Mouse (Mus musculus) thymus, adult 2 months (tissue): Measurements from ENCODE around the gene Psmc1. TPM values are rescaled to one million over a fixed set of nuclear protein-coding genes. Genes with fewer than 3 reads are reported as not detected.

Experiments used
- DNase-seq: peaks from one replicate; pipeline ENCODE4 v3.0.0; 2021
- H3K27ac ChIP-seq: fragments of 200-500 bp; 2 replicates; pipeline ENCODE4 v1.5.1; 2012; ENCODE audit warnings: low read length, control low read depth; ENCODE audit not compliant: control insufficient read depth, insufficient read depth
- H3K27me3 ChIP-seq: fragments of 200-500 bp; 2 replicates; pipeline ENCODE4 v1.6.1; 2012; ENCODE audit warnings: mild to moderate bottlenecking, low read length, moderate library complexity, mixed read lengths; ENCODE audit not compliant: control insufficient read depth, insufficient read depth
- H3K36me3 ChIP-seq: fragments of 200-500 bp; 2 replicates; pipeline ENCODE4 v1.6.1; 2012; ENCODE audit warnings: mild to moderate bottlenecking, low read length, moderate library complexity; ENCODE audit not compliant: control insufficient read depth, insufficient read depth
- H3K4me1 ChIP-seq: fragments of 200-500 bp; replicated peaks from 2 replicates; pipeline ENCODE4 v1.6.1; 2012; ENCODE audit warnings: low read length; ENCODE audit not compliant: control insufficient read depth, insufficient read depth
- H3K4me3 ChIP-seq: fragments of 200-500 bp; 2 replicates; pipeline ENCODE4 v1.5.1; 2012; ENCODE audit warnings: mild to moderate bottlenecking, low read length, control low read depth, moderate library complexity; ENCODE audit not compliant: control insufficient read depth, insufficient read depth
- CTCF ChIP-seq: fragments of 200-500 bp; IDR thresholded peaks from 2 replicates; pipeline ENCODE4 v1.5.1; 2012; ENCODE audit warnings: mild to moderate bottlenecking, control low read depth, low read length, moderate library complexity, borderline replicate concordance; ENCODE audit not compliant: control insufficient read depth, poor library complexity, insufficient read depth; ENCODE audit errors: extremely low read depth
- POLR2A ChIP-seq: fragments of 200-500 bp; IDR thresholded peaks from 2 replicates; pipeline ENCODE4 v1.6.1; 2012; ENCODE audit warnings: mild to moderate bottlenecking, low read length, control low read depth, moderate library complexity; ENCODE audit not compliant: control insufficient read depth, poor library complexity, insufficient read depth; ENCODE audit errors: extremely low read depth
- WGBS: fragments of 180-500 bp; shearing (Covaris S2); methylation state at CpG from one replicate; pipeline ENCODE4 v1.1.7; 2018; 5-methylcytosine and 5-hydroxymethylcytosine counted together
- polyA plus RNA-seq: library from polyadenylated mRNA; depleted of rRNA; stranded (reverse); fragments of >200 nt; gene quantifications from 2 replicates; pipeline ENCODE4 v1.2.3, GENCODE M21; 2012

Gene Psmc1
- polyA plus RNA-seq, 1 experiment: 45.3 TPM

DNA sequence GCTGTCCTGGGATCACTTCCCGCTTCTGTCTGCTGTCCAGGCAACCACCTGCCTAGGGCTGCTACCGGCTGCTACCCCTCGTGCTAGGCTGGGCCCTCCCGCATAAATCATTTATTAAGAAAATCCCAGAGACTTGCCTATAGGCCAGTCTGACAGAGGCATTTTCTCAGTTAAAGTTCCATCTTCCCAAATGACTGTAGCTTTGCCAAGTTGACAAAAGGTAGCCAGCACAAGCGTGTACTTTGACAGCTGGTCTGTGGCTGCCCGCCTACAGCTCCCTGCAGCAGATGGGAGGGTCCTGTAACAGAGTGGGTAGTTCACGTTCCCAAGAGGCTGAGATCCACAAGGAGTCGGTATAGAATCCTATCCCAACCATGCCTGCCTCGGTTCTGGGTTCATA lies 13.5 kb downstream of the Psmc1 start:
- DNase-seq: no peak
- no peaks in the 10 kb centered on the region for H3K4me1 ChIP-seq
- peaks cover 73% of the 10 kb centered on the region for H3K36me3 ChIP-seq
- TF ChIP-seq CTCF: no peak
- no peak for TF ChIP-seq POLR2A
- no peak overlapping the region for H3K4me3 ChIP-seq
- H3K27me3 ChIP-seq: no peaks in the 10 kb centered on the region
- no peak overlapping the region for H3K27ac ChIP-seq
- 93% methylated on average over 9 of the region's 9 CpGs for whole genome bisulfite sequencing

DNA sequence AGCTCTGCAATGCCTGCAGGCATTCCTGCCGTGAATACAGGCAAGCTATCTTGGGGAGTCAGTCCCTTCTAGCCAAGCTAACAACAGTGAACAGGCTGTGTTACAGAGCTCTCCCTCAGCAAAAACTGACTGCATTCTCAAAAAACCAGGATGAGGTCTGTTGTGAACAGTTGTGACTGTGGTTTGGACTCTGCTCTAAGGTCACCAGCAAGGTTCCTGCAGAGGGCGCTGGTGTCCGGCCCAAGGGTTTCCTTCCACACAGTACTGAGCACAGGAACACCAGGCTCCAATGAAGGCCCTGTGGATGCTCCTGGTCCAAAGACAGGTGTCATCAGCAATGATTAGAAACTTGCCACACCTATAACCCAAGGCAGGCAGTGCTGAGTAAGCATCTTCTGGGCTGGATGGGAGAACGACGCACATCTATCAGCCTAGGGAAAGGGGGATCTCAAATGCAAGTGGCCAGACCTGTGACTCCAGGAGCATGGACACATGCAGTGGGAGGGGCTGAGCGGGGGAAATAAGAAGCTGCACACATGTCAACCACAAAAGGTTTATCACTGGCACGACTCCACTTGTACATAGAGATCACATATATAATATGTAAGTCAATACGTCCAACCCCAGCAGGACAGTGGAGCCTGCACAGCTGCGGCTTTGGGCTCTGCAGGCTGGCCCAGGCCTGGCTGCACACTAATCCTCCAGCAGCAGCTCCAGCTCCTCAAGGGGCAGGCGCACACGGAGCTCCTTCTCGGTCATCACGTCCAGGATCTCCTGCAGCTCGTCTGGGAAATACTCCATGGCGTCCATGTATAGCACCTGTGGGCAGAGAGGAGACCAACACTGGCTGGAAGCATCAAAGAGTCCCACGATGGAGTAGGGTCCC lies 15.2 kb downstream of the Psmc1 start:
- H3K4me1 ChIP-seq: no peaks in the 10 kb centered on the region
- H3K36me3 ChIP-seq: peaks cover 69% of the 10 kb centered on the region
- no peaks in the 10 kb centered on the region for H3K27me3 ChIP-seq
- WGBS: 92% methylated on average over 16 of the region's 16 CpGs
- H3K27ac ChIP-seq: no peak overlapping the region
- no peak overlapping the region for H3K4me3 ChIP-seq
- DNase-seq: no peak
- no peak for TF ChIP-seq CTCF
- no peak for TF ChIP-seq POLR2A

- Histone ChIP-seq H3K4me1 (no peaks in the 10 kb centered on the region), H3K27ac (no peak overlapping the region), H3K36me3 (peaks cover 58% of the 10 kb centered on the region), H3K4me3 (no peak overlapping the region), H3K27me3 (no peaks in the 10 kb centered on the region)
- no peak for DNase-seq
- TF ChIP-seq POLR2A (no peak), CTCF (no peak)
- WGBS: 93% methylated on average over 17 of the region's 17 CpGs
Measured at GRCm38 (mm10) chr12:100126968-100127865, 17.3 kb downstream of the Psmc1 start.

DNA sequence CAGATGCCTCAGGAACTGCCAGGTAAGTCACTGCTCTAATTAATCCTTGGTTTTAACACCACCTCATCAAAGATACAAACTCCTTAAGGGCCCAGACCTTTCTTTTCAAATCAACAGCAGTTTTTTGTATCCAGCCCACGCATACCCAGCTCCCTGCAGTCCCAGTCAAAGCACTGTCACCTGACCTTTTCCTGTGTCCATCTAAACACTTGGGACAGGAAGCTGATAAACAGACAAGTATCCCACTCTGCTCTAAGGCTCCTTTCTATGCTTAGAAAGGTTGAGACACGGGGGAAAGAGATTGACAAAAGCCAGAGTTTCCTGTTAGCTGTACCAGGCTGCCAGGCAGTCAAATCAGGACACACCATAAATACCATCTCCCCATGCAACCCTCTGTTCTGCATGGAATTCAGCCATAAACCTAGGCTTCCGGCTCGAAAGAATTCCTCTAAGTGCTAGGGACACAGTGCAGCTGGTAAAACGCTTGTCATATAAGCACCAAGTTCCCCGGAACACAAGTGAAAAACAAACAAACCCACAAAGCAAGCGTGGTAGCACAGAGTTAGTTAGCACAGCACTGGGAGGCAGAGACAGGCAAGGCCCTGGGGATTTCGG lies 18.0 kb downstream of the Psmc1 start:
- no peaks in the 10 kb centered on the region for H3K27me3 ChIP-seq
- peaks cover 51% of the 10 kb centered on the region for H3K36me3 ChIP-seq
- TF ChIP-seq CTCF: no peak
- no peak overlapping the region for H3K4me3 ChIP-seq
- H3K27ac ChIP-seq: no peak overlapping the region
- H3K4me1 ChIP-seq: no peaks in the 10 kb centered on the region
- no peak for DNase-seq
- 92% methylated on average over 8 of the region's 8 CpGs for WGBS

GRCm38 (mm10) chr12:100128522-100128921 lies 18.6 kb downstream of the Psmc1 start:
- H3K27me3 ChIP-seq: no peaks in the 10 kb centered on the region
- DNase-seq: no peak
- WGBS: 96% methylated on average over 6 of the region's 6 CpGs
- TF ChIP-seq POLR2A: no peak
- TF ChIP-seq CTCF: no peak
- H3K4me1 ChIP-seq: no peaks in the 10 kb centered on the region
- H3K36me3 ChIP-seq: peaks cover 49% of the 10 kb centered on the region
- no peak overlapping the region for H3K27ac ChIP-seq
- no peak overlapping the region for H3K4me3 ChIP-seq

DNA sequence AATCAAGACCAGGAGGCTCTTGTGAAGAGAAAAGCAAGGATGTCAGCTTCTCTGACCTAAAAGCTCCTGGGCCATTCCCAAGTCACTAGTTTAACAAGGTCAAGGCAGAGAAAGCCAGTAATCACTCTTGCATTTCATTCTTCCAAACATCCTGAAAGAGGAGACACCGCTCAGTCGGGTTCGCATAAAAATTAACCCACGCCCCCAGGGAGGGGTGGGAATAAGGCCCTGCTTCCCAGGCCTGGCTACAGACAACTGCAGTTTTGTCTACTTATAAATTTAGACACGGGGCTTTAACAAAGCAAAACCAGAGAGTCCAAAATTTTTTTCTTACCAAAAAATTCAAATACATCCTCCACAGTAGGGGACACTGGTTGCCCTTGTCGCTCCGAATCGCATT lies 19.0 kb downstream of the Psmc1 start:
- no peak for TF ChIP-seq POLR2A
- TF ChIP-seq CTCF: no peak
- Histone ChIP-seq H3K36me3 (peaks cover 49% of the 10 kb centered on the region), H3K4me1 (no peaks in the 10 kb centered on the region), H3K27ac (no peak overlapping the region), H3K27me3 (no peaks in the 10 kb centered on the region), H3K4me3 (no peak overlapping the region)
- DNase-seq: no peak
- 95% methylated on average over 8 of the region's 8 CpGs for WGBS
